Mouse (Mus musculus) G1E (cell line): Measurements from ENCODE around the gene Zfp598. TPM values are rescaled to one million over a fixed set of nuclear protein-coding genes. Genes with fewer than 3 reads are reported as not detected.

Experiments
- ATAC-seq: 2 replicates; pipeline ENCODE4 v1.8.0; 2016; ENCODE audit warnings: mild to moderate bottlenecking; ENCODE audit not compliant: insufficient number of reproducible peaks, poor library complexity, low FRiP score, severe bottlenecking; ENCODE audit errors: extremely low read depth
- DNase-seq: peaks from one replicate; pipeline ENCODE4 v3.0.0; 2012; ENCODE audit warnings: low spot score
- H3K27me3 ChIP-seq: 2 replicates; pipeline ENCODE4 v1.6.1; 2012; ENCODE audit warnings: mild to moderate bottlenecking, low read length, inconsistent platforms; ENCODE audit not compliant: insufficient read depth
- H3K36me3 ChIP-seq: replicated peaks from 2 replicates; pipeline ENCODE3; 2012; ENCODE audit warnings: mild to moderate bottlenecking, inconsistent platforms
- H3K4me1 ChIP-seq: 2 replicates; pipeline ENCODE4 v1.6.1; 2012; ENCODE audit warnings: low read depth, low read length, inconsistent platforms, mixed read lengths; ENCODE audit not compliant: insufficient read depth
- H3K4me3 ChIP-seq: 2 replicates; pipeline ENCODE4 v1.5.1; 2012; ENCODE audit warnings: low read depth, mild to moderate bottlenecking, inconsistent platforms, low read length, moderate library complexity, mixed read lengths
- H3K9me3 ChIP-seq: replicated peaks from 2 replicates; pipeline ENCODE4 v1.6.1; 2012; ENCODE audit warnings: inconsistent platforms
- CTCF ChIP-seq: IDR thresholded peaks from 2 replicates; pipeline ENCODE4 v1.5.1; 2012; ENCODE audit warnings: low read depth, low read length, inconsistent platforms, mixed read lengths
- GATA1 ChIP-seq: IDR thresholded peaks from 2 replicates; pipeline ENCODE4 v1.6.1; 2012; ENCODE audit warnings: borderline replicate concordance, low read length, inconsistent platforms, mixed read lengths
- GATA2 ChIP-seq: IDR thresholded peaks from 2 replicates; pipeline ENCODE4 v1.6.1; 2012; ENCODE audit warnings: low read depth, low read length, inconsistent platforms, borderline replicate concordance
- POLR2AphosphoS5 ChIP-seq: IDR thresholded peaks from 2 replicates; pipeline ENCODE4 v1.6.1; 2012; ENCODE audit warnings: low read depth, low read length, inconsistent platforms; ENCODE audit not compliant: insufficient replicate concordance
- TAL1 ChIP-seq: conservative IDR thresholded peaks from 2 replicates; pipeline ENCODE4 v1.6.1; 2012; ENCODE audit warnings: low read depth, low read length, inconsistent platforms, mixed read lengths
- polyA plus RNA-seq: library from polyadenylated mRNA; stranded (reverse); fragments of >175 nt; gene quantifications from 2 replicates; pipeline ENCODE4 v1.2.3, GENCODE M21; 2012
- total RNA-seq, 2 experiments: library from RNA; stranded (forward) in 1 of 2; stranded (reverse) in 1 of 2; fragments of 200-1000 nt in 1 of 2; fragments of >200 nt in 1 of 2; fragmentation: Nextera tagmentation in 1 of 2; gene quantifications; 2 replicates each; pipeline ENCODE4 v1.2.3; 2014 to 2017

Gene Zfp598
- total and polyA plus RNA-seq, 3 experiments = 11.2 to 86.4 (median 59.1) TPM

- H3K36me3 ChIP-seq = peaks cover 26% of the 10 kb centered on the region
- peaks cover 29% of the 10 kb centered on the region for H3K27me3 ChIP-seq
- H3K9me3 ChIP-seq = no peaks in the 10 kb centered on the region
- no peak overlapping the region for H3K4me3 ChIP-seq
- ATAC-seq = no peak
- peaks cover 62% of the 10 kb centered on the region for H3K4me1 ChIP-seq
- no peak for DNase-seq
- TF ChIP-seq GATA1 (no peak), POLR2AphosphoS5 (no peak), GATA2 (no peak), TAL1 (no peak), CTCF (no peak)
Measured at GRCm38 (mm10) chr17:24692385-24692784, 22.9 kb downstream of the Zfp598 start.

- no peak for ATAC-seq
- peaks cover 49% of the 10 kb centered on the region for H3K36me3 ChIP-seq
- TF ChIP-seq POLR2AphosphoS5 = no peak
- TF ChIP-seq TAL1 = no peak
- TF ChIP-seq GATA1 = no peak
- TF ChIP-seq CTCF = no peak
- no peak for TF ChIP-seq GATA2
- peaks cover 49% of the 10 kb centered on the region for H3K4me1 ChIP-seq
- peaks cover 2% of the 10 kb centered on the region; the same call in 1 of the 2 replicates for H3K27me3 ChIP-seq
- no peaks in the 10 kb centered on the region for H3K9me3 ChIP-seq
- H3K4me3 ChIP-seq = peak overlapping the region; percentile 79
- no peak for DNase-seq
Measured at GRCm38 (mm10) chr17:24695326-24696010, 26.0 kb downstream of the Zfp598 start.

- DNase-seq = peak; percentile 94
- Histone ChIP-seq H3K4me3 (peak within 1 kb of the TSS; percentile 79), H3K27me3 (no peaks in the 10 kb centered on the region; the same call in 1 of the 2 replicates), H3K4me1 (peaks cover 49% of the 10 kb centered on the region), H3K9me3 (no peaks in the 10 kb centered on the region), H3K36me3 (peaks cover 56% of the 10 kb centered on the region)
- TF ChIP-seq GATA2 (no peak), GATA1 (no peak), CTCF (no peak), TAL1 (no peak), POLR2AphosphoS5 (no peak)
- ATAC-seq = peak; percentile 38
Measured at GRCm38 (mm10) chr17:24696011-24696697, 26.7 kb downstream of the Zfp598 start, which contains the start of the genes Gfer and Noxo1. Gene Gfer, minus strand, starts transcription at chr17:24696156. Gene Noxo1, plus strand, starts transcription at chr17:24696234.

DNA sequence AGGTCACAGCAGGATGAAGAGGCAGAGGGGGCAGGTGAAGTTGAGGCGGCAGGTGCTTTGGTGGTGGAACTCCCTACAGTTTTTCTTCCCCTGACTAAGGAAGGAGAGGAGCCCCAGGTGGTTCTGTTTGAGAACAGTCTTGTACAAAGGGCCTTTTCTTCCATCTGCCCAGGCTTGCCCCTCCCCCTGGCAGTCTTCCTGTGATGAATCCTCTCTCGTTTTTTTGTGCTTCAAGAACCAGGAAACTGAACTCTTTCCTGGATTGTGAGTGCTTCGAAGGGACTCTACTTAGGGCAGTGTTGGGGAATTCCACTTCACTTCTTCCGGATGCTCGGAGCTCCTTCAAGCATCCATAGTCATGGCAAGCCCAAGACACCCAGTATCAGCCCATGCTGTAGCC, 28.5 kb downstream of the Zfp598 start:
- DNase-seq (no peak), ATAC-seq (no peak)
- Histone ChIP-seq H3K4me1 (peaks cover 39% of the 10 kb centered on the region), H3K9me3 (no peaks in the 10 kb centered on the region), H3K36me3 (peaks cover 62% of the 10 kb centered on the region), H3K27me3 (no peaks in the 10 kb centered on the region; the same call in 1 of the 2 replicates), H3K4me3 (no peak overlapping the region)
- TF ChIP-seq GATA2 = no peak
- no peak for TF ChIP-seq POLR2AphosphoS5
- no peak for TF ChIP-seq TAL1
- TF ChIP-seq CTCF = no peak
- TF ChIP-seq GATA1 = no peak

DNA sequence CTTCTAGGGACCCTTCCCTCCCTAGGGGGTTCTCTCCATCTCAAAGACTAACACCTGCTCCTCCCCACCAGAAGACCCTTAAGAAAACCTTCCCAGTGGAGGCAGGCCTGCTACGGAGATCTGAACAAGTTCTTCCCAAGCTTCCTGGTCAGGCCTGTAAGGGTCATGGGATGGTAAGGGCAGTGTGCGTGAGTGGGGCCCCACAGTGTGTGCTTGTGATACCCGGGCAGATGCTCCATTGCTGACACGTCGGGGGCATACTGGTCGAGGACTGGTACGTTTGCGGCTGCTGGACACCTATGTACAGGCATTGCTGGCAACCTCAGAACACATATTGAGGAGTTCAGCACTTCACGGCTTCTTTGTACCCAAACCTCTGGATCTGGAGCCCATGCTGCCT, 29.2 kb downstream of the Zfp598 start:
- DNase-seq = no peak
- no peaks in the 10 kb centered on the region; the same call in 1 of the 2 replicates for H3K27me3 ChIP-seq
- H3K9me3 ChIP-seq = no peaks in the 10 kb centered on the region
- peaks cover 36% of the 10 kb centered on the region for H3K4me1 ChIP-seq
- TF ChIP-seq POLR2AphosphoS5 (no peak), GATA1 (no peak), GATA2 (no peak), CTCF (no peak), TAL1 (no peak)
- H3K36me3 ChIP-seq = peaks cover 64% of the 10 kb centered on the region
- ATAC-seq = no peak
- H3K4me3 ChIP-seq = no peak overlapping the region

- peaks cover 36% of the 10 kb centered on the region for H3K4me1 ChIP-seq
- no peaks in the 10 kb centered on the region; the same call in 1 of the 2 replicates for H3K27me3 ChIP-seq
- no peak overlapping the region for H3K4me3 ChIP-seq
- no peaks in the 10 kb centered on the region for H3K9me3 ChIP-seq
- TF ChIP-seq CTCF = no peak
- no peak for TF ChIP-seq GATA1
- TF ChIP-seq POLR2AphosphoS5 = no peak
- TF ChIP-seq TAL1 = no peak
- no peak for TF ChIP-seq GATA2
- peaks cover 66% of the 10 kb centered on the region for H3K36me3 ChIP-seq
- ATAC-seq (no peak), DNase-seq (no peak)
Measured at GRCm38 (mm10) chr17:24699473-24699872, 30.0 kb downstream of the Zfp598 start.
